Mouse (Mus musculus): ENCODE results near the gene Fyn. TPM values are rescaled to one million over a fixed set of nuclear protein-coding genes. Genes with fewer than 3 reads are reported as not detected.

Fyn gene
- polyA plus RNA-seq, 1 experiment from 2014 or later, result 11.2 TPM

GRCm38 (mm10) chr10:39479361-39479760 lies 110.7 kb downstream of the Fyn start:
- H3K27me3 ChIP-seq (replicated peaks), result no peaks in the 10 kb centered on the region
- no peak for ATAC-seq (ENCODE audit: extremely low read depth, insufficient number of reproducible peaks, low FRiP score, low TSS enrichment)
- peaks cover 4% of the 10 kb centered on the region for H3K4me1 ChIP-seq
- no peak overlapping the region for H3K9ac ChIP-seq
- peaks cover 10% of the 10 kb centered on the region for H3K36me3 ChIP-seq
- peaks cover 5% of the 10 kb centered on the region for H3K9me3 ChIP-seq
- no peak overlapping the region for H3K4me3 ChIP-seq
- no peak overlapping the region for H3K4me2 ChIP-seq
- WGBS, result 63% methylated on average over 1 of the region's 1 CpGs
- no peak overlapping the region for H3K27ac ChIP-seq (replicated peaks)

- Histone ChIP-seq H3K4me1 (peaks cover 51% of the 10 kb centered on the region), H3K27me3 (replicated peaks) (no peaks in the 10 kb centered on the region), H3K27ac (replicated peaks) (no peak overlapping the region), H3K9ac (no peak overlapping the region), H3K4me3 (no peak overlapping the region), H3K4me2 (no peak overlapping the region), H3K36me3 (peaks cover 10% of the 10 kb centered on the region), H3K9me3 (peaks cover 5% of the 10 kb centered on the region)
- no peak for ATAC-seq (ENCODE audit: extremely low read depth, insufficient number of reproducible peaks, low FRiP score, low TSS enrichment)
- 44% methylated on average over 8 of the region's 8 CpGs for WGBS
Observed at GRCm38 (mm10) chr10:39484382-39484826, 115.7 kb downstream of the Fyn start.

- no peak for ATAC-seq (ENCODE audit: extremely low read depth, insufficient number of reproducible peaks, low FRiP score, low TSS enrichment)
- Histone ChIP-seq H3K4me1 (peaks cover 53% of the 10 kb centered on the region), H3K36me3 (peaks cover 10% of the 10 kb centered on the region), H3K27ac (replicated peaks) (no peak overlapping the region), H3K9ac (no peak overlapping the region), H3K27me3 (replicated peaks) (no peaks in the 10 kb centered on the region), H3K4me3 (no peak overlapping the region), H3K9me3 (peaks cover 5% of the 10 kb centered on the region), H3K4me2 (no peak overlapping the region)
- WGBS, result 59% methylated on average over 6 of the region's 6 CpGs
Observed at GRCm38 (mm10) chr10:39484892-39485291, 116.2 kb downstream of the Fyn start.

GRCm38 (mm10) chr10:39485939-39486338 lies 117.3 kb downstream of the Fyn start:
- ATAC-seq (ENCODE audit: extremely low read depth, insufficient number of reproducible peaks, low FRiP score, low TSS enrichment), result no peak
- no peak overlapping the region for H3K9ac ChIP-seq
- H3K27ac ChIP-seq (replicated peaks), result no peak overlapping the region
- H3K4me2 ChIP-seq, result no peak overlapping the region
- peaks cover 5% of the 10 kb centered on the region for H3K9me3 ChIP-seq
- peaks cover 11% of the 10 kb centered on the region for H3K36me3 ChIP-seq
- no peaks in the 10 kb centered on the region for H3K27me3 ChIP-seq (replicated peaks)
- 82% methylated on average over 4 of the region's 4 CpGs for WGBS
- peaks cover 60% of the 10 kb centered on the region for H3K4me1 ChIP-seq
- H3K4me3 ChIP-seq, result no peak overlapping the region

- Histone ChIP-seq H3K4me2 (no peak overlapping the region), H3K27ac (replicated peaks) (peak overlapping the region; percentile 26; the same call in 1 of the 2 replicates), H3K4me3 (no peak overlapping the region), H3K9ac (0 out of 2 replicates have a peak overlapping the region, but pooled peaks have one; percentile 6), H3K9me3 (peaks cover 5% of the 10 kb centered on the region), H3K27me3 (replicated peaks) (no peaks in the 10 kb centered on the region), H3K36me3 (peaks cover 13% of the 10 kb centered on the region), H3K4me1 (peaks cover 60% of the 10 kb centered on the region)
- no peak for ATAC-seq (ENCODE audit: extremely low read depth, insufficient number of reproducible peaks, low FRiP score, low TSS enrichment)
- 42% methylated on average over 11 of the region's 11 CpGs for WGBS
Observed at GRCm38 (mm10) chr10:39486501-39487450, 118.1 kb downstream of the Fyn start.

GRCm38 (mm10) chr10:39487740-39488415 lies 119.2 kb downstream of the Fyn start:
- Histone ChIP-seq H3K4me2 (no peak overlapping the region), H3K27ac (replicated peaks) (no peak overlapping the region), H3K9ac (no peak overlapping the region), H3K36me3 (peaks cover 11% of the 10 kb centered on the region), H3K27me3 (replicated peaks) (no peaks in the 10 kb centered on the region), H3K4me1 (peaks cover 71% of the 10 kb centered on the region), H3K9me3 (peaks cover 5% of the 10 kb centered on the region), H3K4me3 (no peak overlapping the region)
- no peak for ATAC-seq (ENCODE audit: extremely low read depth, insufficient number of reproducible peaks, low FRiP score, low TSS enrichment)
- 67% methylated on average over 14 of the region's 14 CpGs for WGBS

- ATAC-seq (ENCODE audit: extremely low read depth, insufficient number of reproducible peaks, low FRiP score, low TSS enrichment), result no peak
- Histone ChIP-seq H3K4me2 (no peak overlapping the region), H3K27ac (replicated peaks) (no peak overlapping the region), H3K36me3 (peaks cover 5% of the 10 kb centered on the region; the same call in 1 of the 2 replicates), H3K9me3 (peaks cover under 1% of the 10 kb centered on the region), H3K9ac (no peak overlapping the region), H3K27me3 (replicated peaks) (no peaks in the 10 kb centered on the region), H3K4me3 (no peak overlapping the region), H3K4me1 (peaks cover 75% of the 10 kb centered on the region)
- WGBS, result 66% methylated on average over 3 of the region's 3 CpGs
Observed at GRCm38 (mm10) chr10:39488542-39488941, 119.9 kb downstream of the Fyn start.

- H3K4me2 ChIP-seq, result no peak overlapping the region
- H3K36me3 ChIP-seq, result peaks cover 4% of the 10 kb centered on the region; the same call in 1 of the 2 replicates
- no peak overlapping the region for H3K4me3 ChIP-seq
- WGBS, result 75% methylated on average over 3 of the region's 3 CpGs
- H3K27ac ChIP-seq (replicated peaks), result no peak overlapping the region
- no peaks in the 10 kb centered on the region for H3K9me3 ChIP-seq
- no peak overlapping the region for H3K9ac ChIP-seq
- peaks cover 75% of the 10 kb centered on the region for H3K4me1 ChIP-seq
- ATAC-seq (ENCODE audit: extremely low read depth, insufficient number of reproducible peaks, low FRiP score, low TSS enrichment), result no peak
- H3K27me3 ChIP-seq (replicated peaks), result no peaks in the 10 kb centered on the region
Observed at GRCm38 (mm10) chr10:39488956-39489355, 120.3 kb downstream of the Fyn start.

GRCm38 (mm10) chr10:39490349-39491121 lies 121.9 kb downstream of the Fyn start:
- Histone ChIP-seq H3K27ac (replicated peaks) (no peak overlapping the region), H3K4me3 (no peak overlapping the region), H3K27me3 (replicated peaks) (no peaks in the 10 kb centered on the region), H3K9me3 (no peaks in the 10 kb centered on the region), H3K9ac (no peak overlapping the region), H3K4me1 (peaks cover 62% of the 10 kb centered on the region), H3K4me2 (no peak overlapping the region), H3K36me3 (peaks cover 4% of the 10 kb centered on the region; the same call in 1 of the 2 replicates)
- ATAC-seq (ENCODE audit: extremely low read depth, insufficient number of reproducible peaks, low FRiP score, low TSS enrichment), result no peak
- 69% methylated on average over 9 of the region's 9 CpGs for WGBS

- peaks cover 4% of the 10 kb centered on the region; the same call in 1 of the 2 replicates for H3K36me3 ChIP-seq
- 73% methylated on average over 6 of the region's 6 CpGs for WGBS
- H3K27ac ChIP-seq (replicated peaks), result no peak overlapping the region
- no peaks in the 10 kb centered on the region for H3K9me3 ChIP-seq
- H3K4me1 ChIP-seq, result peaks cover 48% of the 10 kb centered on the region
- H3K27me3 ChIP-seq (replicated peaks), result no peaks in the 10 kb centered on the region
- H3K4me2 ChIP-seq, result no peak overlapping the region
- no peak overlapping the region for H3K9ac ChIP-seq
- ATAC-seq (ENCODE audit: extremely low read depth, insufficient number of reproducible peaks, low FRiP score, low TSS enrichment), result no peak
- no peak overlapping the region for H3K4me3 ChIP-seq
Observed at GRCm38 (mm10) chr10:39492146-39492545, 123.5 kb downstream of the Fyn start.

- H3K4me2 ChIP-seq, result no peak overlapping the region
- H3K27me3 ChIP-seq (replicated peaks), result no peaks in the 10 kb centered on the region
- H3K27ac ChIP-seq (replicated peaks), result no peak overlapping the region
- peaks cover 4% of the 10 kb centered on the region; the same call in 1 of the 2 replicates for H3K36me3 ChIP-seq
- H3K9me3 ChIP-seq, result no peaks in the 10 kb centered on the region
- 94% methylated on average over 3 of the region's 3 CpGs for WGBS
- no peak overlapping the region for H3K9ac ChIP-seq
- no peak for ATAC-seq (ENCODE audit: extremely low read depth, insufficient number of reproducible peaks, low FRiP score, low TSS enrichment)
- peaks cover 40% of the 10 kb centered on the region for H3K4me1 ChIP-seq
- H3K4me3 ChIP-seq, result no peak overlapping the region
Observed at GRCm38 (mm10) chr10:39493007-39493406, 124.4 kb downstream of the Fyn start.

All from heart, embryonic 13.5 days (tissue).